Mouse (Mus musculus): ENCODE measurements around the gene Pqbp1. TPM values are rescaled to one million over a fixed set of nuclear protein-coding genes. Genes with fewer than 3 reads are reported as not detected.
A peak's percentile ranks its signal among the peaks of the same experiment; 100 is the strongest.
"Not testable (repeated sequence)": the region's sequence is repeated elsewhere in the genome, so short reads cannot be mapped to it uniquely, and the experiment has no call there.

The Pqbp1 gene
- total and polyA plus RNA-seq, 2 experiments from 2014 or later = 143 to 226 TPM

DNA sequence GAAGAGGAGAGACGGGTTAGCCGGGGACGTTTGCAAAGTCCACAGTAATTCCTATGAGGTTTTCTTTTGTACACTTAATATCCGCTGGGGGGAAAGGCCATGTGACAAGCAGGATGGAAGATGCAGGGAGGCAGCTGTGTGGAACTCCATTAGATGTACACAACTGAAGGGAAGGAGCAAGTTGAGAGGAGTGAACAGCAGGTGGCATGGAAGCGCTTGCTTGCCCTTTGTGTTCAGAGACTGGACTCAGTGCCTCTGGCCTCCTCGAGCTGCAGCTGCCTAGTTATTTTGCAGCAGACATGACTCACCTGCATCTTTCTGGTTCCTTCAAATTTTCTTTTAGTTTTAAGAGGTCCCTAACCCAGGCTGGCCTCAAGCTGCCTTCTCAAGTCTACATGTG is 11.4 kb upstream of the Pqbp1 start:
- no peaks in the 10 kb centered on the region for H3K9me3 ChIP-seq (ENCODE audit: low read length)
- H3K4me3 ChIP-seq (ENCODE audit: low read depth, low read length) = no peak overlapping the region
- H3K4me1 ChIP-seq (ENCODE audit: insufficient read depth) = no peaks in the 10 kb centered on the region
- H3K27ac ChIP-seq (ENCODE audit: low read depth, low read length) = no peak overlapping the region
- DNase-seq = no peak
- 0 out of 2 replicates have a peak, but pooled peaks have one; percentile 23 for ATAC-seq
- H3K36me3 ChIP-seq (ENCODE audit: insufficient read depth) = no peaks in the 10 kb centered on the region
- WGBS = 56% methylated on average over 6 of the region's 6 CpGs
- no peaks in the 10 kb centered on the region for H3K27me3 ChIP-seq (ENCODE audit: insufficient read depth, low read length)
- TF ChIP-seq CTCF (IDR thresholded peaks at IDR 0.05; ENCODE audit: low read depth) = no peak
- H3K9ac ChIP-seq = no peak overlapping the region
- H3K4me2 ChIP-seq (ENCODE audit: low read depth) = no peak overlapping the region

DNA sequence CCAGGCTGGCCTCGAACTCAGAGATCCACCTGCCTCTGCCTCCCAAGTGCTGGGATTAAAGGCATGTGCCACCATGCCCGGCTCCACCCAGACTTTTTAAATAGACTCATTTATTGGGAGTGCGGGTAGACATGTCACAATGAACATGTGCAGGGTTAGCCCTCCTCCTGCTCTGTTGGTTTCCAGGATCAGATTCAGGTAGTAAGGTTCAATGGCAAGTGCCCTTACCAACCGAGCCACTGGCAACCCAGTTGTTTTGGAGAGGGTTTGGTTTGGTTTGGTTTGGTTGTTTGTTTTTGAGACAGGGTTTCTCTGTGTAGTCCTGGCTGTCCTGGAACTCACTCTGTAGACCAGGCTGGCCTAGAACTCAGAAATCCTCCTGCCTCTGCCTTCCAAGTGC is 10.2 kb upstream of the Pqbp1 start, which contains the start of gene Gm10490:
Gene Gm10490 (plus strand): TSS at position 301 of the 400 bp plus-strand sequence.
- not testable (repeated sequence) for H3K27ac ChIP-seq (ENCODE audit: low read depth, low read length); DNase-seq; ATAC-seq; H3K27me3 ChIP-seq (ENCODE audit: insufficient read depth, low read length); H3K9me3 ChIP-seq (ENCODE audit: low read length); H3K4me3 ChIP-seq (ENCODE audit: low read depth, low read length); H3K9ac ChIP-seq; H3K4me1 ChIP-seq (ENCODE audit: insufficient read depth); H3K4me2 ChIP-seq (ENCODE audit: low read depth); H3K36me3 ChIP-seq (ENCODE audit: insufficient read depth)
- 75% methylated on average over 4 of the region's 4 CpGs for WGBS

DNA sequence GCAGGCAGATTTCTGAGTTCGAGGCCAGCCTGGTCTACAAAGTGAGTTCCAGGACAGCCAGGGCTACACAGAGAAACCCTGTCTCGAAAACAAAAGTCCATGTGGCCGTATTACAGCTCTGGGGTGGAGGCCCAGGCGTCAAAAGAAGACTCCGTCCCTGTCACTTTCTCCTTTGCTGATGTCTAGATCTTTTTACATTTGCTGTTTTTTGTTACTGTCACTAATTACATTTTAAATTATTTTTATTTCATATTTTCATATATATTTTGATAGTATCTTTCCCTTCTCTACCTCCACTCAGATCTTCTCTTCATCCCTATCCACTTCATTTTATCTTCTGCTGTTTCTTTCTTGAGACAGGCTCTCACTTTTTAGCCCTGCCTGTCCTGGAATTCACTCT is 8.7 kb upstream of the Pqbp1 start, which contains the start of gene Gm10491:
Gene Gm10491 (minus strand): TSS at position 101 of the 400 bp plus-strand sequence.
- DNase-seq (no peak), ATAC-seq (no peak)
- Histone ChIP-seq H3K9ac (no peak within 1 kb of the TSS), H3K27ac (ENCODE audit: low read depth, low read length) (no peak within 1 kb of the TSS), H3K9me3 (ENCODE audit: low read length) (no peaks in the 10 kb centered on the region), H3K4me2 (ENCODE audit: low read depth) (no peak within 1 kb of the TSS), H3K4me1 (ENCODE audit: insufficient read depth) (no peaks in the 10 kb centered on the region), H3K27me3 (ENCODE audit: insufficient read depth, low read length) (no peaks in the 10 kb centered on the region), H3K4me3 (ENCODE audit: low read depth, low read length) (no peak within 1 kb of the TSS), H3K36me3 (ENCODE audit: insufficient read depth) (no peaks in the 10 kb centered on the region)
- TF ChIP-seq CTCF (IDR thresholded peaks at IDR 0.05; ENCODE audit: low read depth) = no peak
- 89% methylated on average over 5 of the region's 5 CpGs for WGBS

DNA sequence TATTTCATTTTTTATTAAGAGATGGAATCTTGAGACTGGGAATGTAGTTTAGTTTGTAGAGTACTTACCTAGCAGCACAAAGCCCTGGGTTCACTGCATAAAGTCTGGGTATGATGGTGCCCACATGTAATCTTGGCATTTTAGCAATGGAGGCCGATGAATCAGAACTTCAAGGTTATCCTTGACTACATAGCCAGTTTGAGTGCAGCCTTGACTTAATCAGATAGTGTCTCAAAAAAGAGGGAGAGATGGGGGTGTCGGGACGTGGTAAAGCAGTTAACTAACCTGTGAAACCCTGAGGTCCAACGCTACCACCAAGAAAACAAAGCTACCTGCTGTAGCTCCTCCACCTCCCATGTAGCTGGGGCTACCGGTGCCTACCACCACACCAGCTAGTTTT is 5.4 kb upstream of the Pqbp1 start:
- TF ChIP-seq CTCF (IDR thresholded peaks at IDR 0.05; ENCODE audit: low read depth) = no peak

DNA sequence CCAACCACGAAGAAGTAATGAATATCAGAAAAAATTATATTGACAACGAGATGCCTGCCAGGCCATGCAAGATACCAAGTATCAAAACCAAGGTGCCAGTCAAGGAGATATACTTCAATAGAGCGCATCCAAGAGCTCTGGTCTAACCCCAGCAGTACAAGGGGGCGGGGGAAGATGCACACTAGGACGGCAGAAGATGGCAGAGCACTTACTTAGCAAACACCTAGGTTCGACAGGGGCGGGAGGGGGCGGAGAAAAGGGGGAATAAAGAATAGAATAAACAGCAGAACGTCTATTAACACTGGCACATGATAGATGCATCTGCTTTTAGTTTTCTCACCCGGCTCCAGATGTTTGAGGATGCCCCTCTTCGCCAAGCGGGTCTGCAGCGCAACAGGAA is 858 bp downstream of the Pqbp1 start:
- Histone ChIP-seq H3K4me1 (ENCODE audit: insufficient read depth) (no peaks in the 10 kb centered on the region), H3K27ac (ENCODE audit: low read depth, low read length) (no peak overlapping the region), H3K36me3 (ENCODE audit: insufficient read depth) (peaks cover 3% of the 10 kb centered on the region; the same call in 1 of the 2 replicates), H3K9ac (peak overlapping the region; percentile 60), H3K27me3 (ENCODE audit: insufficient read depth, low read length) (no peaks in the 10 kb centered on the region), H3K4me3 (ENCODE audit: low read depth, low read length) (peak overlapping the region; percentile 51), H3K4me2 (ENCODE audit: low read depth) (peak overlapping the region; percentile 54), H3K9me3 (ENCODE audit: low read length) (no peaks in the 10 kb centered on the region)
- WGBS = 42% methylated on average over 13 of the region's 13 CpGs
- ATAC-seq = no peak
- no peak for TF ChIP-seq CTCF (IDR thresholded peaks at IDR 0.05; ENCODE audit: low read depth)
- DNase-seq = no peak

More for the DNA sequence above, 5.4 kb upstream of the Pqbp1 start:
- Histone ChIP-seq H3K9me3 (ENCODE audit: low read length) (no peaks in the 10 kb centered on the region), H3K36me3 (ENCODE audit: insufficient read depth) (no peaks in the 10 kb centered on the region), H3K4me3 (ENCODE audit: low read depth, low read length) (no peak overlapping the region), H3K4me1 (ENCODE audit: insufficient read depth) (no peaks in the 10 kb centered on the region), H3K4me2 (ENCODE audit: low read depth) (no peak overlapping the region), H3K27ac (ENCODE audit: low read depth, low read length) (no peak overlapping the region), H3K27me3 (ENCODE audit: insufficient read depth, low read length) (no peaks in the 10 kb centered on the region), H3K9ac (no peak overlapping the region)
- 96% methylated on average over 5 of the region's 5 CpGs for WGBS
- no peak for DNase-seq
- ATAC-seq = no peak

DNA sequence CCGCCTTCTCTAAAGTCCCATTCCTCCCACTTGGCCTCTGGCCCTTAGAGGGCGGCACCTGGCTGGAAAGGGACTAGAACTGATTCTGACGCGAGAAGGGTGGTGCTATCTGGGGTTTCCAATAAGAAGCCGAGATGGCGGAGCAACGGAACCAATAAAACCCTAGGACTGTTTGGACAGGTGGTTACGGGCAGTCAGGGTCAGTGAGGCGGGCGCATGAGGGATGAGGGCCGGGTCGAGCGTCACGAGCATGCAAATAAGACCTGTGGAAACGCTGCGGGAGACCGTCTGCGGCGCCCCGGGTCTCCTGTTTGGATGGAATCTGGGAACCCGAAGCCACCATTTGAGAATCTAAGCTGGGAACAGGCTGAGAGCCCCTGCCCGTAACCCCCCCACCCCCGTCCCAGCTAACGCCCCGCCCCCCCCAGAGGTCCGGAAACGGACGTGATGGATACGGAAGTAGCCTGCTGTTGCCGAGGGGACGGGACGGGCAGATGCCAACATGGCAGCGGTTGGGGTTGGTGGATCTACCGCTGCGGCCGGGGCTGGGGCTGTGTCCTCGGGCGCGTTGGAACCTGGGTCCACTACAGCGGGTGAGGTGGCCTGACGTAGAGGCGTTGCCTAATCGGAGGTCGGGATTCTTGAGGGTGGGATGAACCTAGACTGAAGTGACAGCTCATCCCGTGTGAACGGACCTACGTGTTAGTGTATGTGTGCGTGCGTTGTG is 15.1 kb downstream of the Pqbp1 start, which contains the start of gene Slc35a2:
Gene Slc35a2 (plus strand): TSS at position 188 of the 727 bp plus-strand sequence.
- H3K9ac ChIP-seq = peak within 1 kb of the TSS; percentile 50
- H3K4me1 ChIP-seq (ENCODE audit: insufficient read depth) = no peaks in the 10 kb centered on the region
- 31% methylated on average over 49 of the region's 49 CpGs for WGBS
- H3K4me3 ChIP-seq (ENCODE audit: low read depth, low read length) = peak within 1 kb of the TSS; percentile 52
- H3K9me3 ChIP-seq (ENCODE audit: low read length) = no peaks in the 10 kb centered on the region
- no peaks in the 10 kb centered on the region for H3K27me3 ChIP-seq (ENCODE audit: insufficient read depth, low read length)
- H3K27ac ChIP-seq (ENCODE audit: low read depth, low read length) = peak within 1 kb of the TSS; percentile 82
- H3K4me2 ChIP-seq (ENCODE audit: low read depth) = peak within 1 kb of the TSS; percentile 51
- peak; percentile 20; the same call in 1 of the 2 replicates for TF ChIP-seq CTCF (IDR thresholded peaks at IDR 0.05; ENCODE audit: low read depth)
- DNase-seq (peak; percentile 80), ATAC-seq (peak; percentile 88)
- 0 out of 2 replicates have a peak, but pooled peaks cover 7% of the 10 kb centered on the region for H3K36me3 ChIP-seq (ENCODE audit: insufficient read depth)

DNA sequence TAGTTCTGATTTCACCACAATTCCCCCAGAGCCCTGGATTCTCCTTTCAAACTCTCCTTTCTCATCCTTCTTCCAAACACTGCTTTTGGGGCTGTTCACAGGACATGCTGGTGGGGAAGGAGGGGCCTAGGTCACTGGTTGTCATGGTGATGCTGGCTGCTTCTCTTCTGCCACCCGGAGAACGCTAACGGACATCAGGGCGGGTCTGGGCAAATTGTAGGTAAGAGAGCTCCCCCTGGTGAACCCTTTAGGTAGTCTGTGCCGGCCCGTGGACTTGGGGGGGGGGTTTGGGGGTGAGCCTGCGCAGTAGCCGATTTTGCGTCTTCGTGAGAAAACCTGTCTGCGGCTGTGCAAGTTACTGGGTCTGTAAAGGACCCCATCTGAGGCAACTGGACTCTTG is 19.2 kb downstream of the Pqbp1 start:
- H3K9me3 ChIP-seq (ENCODE audit: low read length) = no peaks in the 10 kb centered on the region
- peak overlapping the region; percentile 55 for H3K4me3 ChIP-seq (ENCODE audit: low read depth, low read length)
- DNase-seq (peak; percentile 75), ATAC-seq (peak; percentile 47)
- H3K27me3 ChIP-seq (ENCODE audit: insufficient read depth, low read length) = no peaks in the 10 kb centered on the region
- peak overlapping the region; percentile 18; the same call in 1 of the 2 replicates for H3K9ac ChIP-seq
- TF ChIP-seq CTCF (IDR thresholded peaks at IDR 0.05; ENCODE audit: low read depth) = peak; percentile 64
- no peak overlapping the region for H3K27ac ChIP-seq (ENCODE audit: low read depth, low read length)
- H3K4me1 ChIP-seq (ENCODE audit: insufficient read depth) = no peaks in the 10 kb centered on the region
- WGBS = 29% methylated on average over 11 of the region's 11 CpGs
- peak overlapping the region; percentile 63 for H3K4me2 ChIP-seq (ENCODE audit: low read depth)
- no peaks in the 10 kb centered on the region for H3K36me3 ChIP-seq (ENCODE audit: insufficient read depth)
